Mouse (Mus musculus) stomach, postnatal 0 days (tissue): ENCODE results near the gene S100a14.

Source experiments
- CTCF ChIP-seq: IDR thresholded peaks from 2 replicates; pipeline ENCODE4 v1.5.1; 2016; ENCODE audit warnings: antibody characterized with exemption, low read depth, mild to moderate bottlenecking, moderate library complexity
- EP300 ChIP-seq: optimal IDR thresholded peaks from 2 replicates; pipeline ENCODE3; 2016; ENCODE audit warnings: antibody characterized with exemption

DNA sequence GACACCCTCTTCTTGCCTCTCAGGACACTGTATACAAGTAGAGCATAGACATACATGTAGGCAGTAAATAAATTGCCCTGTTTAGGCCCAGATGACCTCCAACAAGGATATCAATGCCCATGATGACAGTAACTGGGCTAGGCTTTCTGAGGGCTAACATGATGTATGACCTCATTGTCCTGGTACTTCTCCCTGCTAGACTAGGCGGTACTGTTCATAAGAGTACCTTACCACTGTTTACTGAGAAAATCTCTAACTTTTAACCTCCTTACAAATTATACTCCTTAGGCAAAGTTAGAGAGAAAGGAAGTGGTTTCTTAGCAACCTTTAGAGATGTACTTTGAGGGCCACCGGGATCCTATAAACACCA is 23.8 kb downstream of the S100a14 start:
- TF ChIP-seq CTCF (no peak), EP300 (no peak)
